Mouse (Mus musculus): ENCODE results near the gene Phtf2. TPM values are rescaled to one million over a fixed set of nuclear protein-coding genes. Genes with fewer than 3 reads are reported as not detected.
"Not testable (repeated sequence)": the region's sequence is repeated elsewhere in the genome, so short reads cannot be mapped to it uniquely, and the experiment has no call there.

The Phtf2 gene
- polyA plus RNA-seq, 1 experiment = 2.3 TPM

DNA sequence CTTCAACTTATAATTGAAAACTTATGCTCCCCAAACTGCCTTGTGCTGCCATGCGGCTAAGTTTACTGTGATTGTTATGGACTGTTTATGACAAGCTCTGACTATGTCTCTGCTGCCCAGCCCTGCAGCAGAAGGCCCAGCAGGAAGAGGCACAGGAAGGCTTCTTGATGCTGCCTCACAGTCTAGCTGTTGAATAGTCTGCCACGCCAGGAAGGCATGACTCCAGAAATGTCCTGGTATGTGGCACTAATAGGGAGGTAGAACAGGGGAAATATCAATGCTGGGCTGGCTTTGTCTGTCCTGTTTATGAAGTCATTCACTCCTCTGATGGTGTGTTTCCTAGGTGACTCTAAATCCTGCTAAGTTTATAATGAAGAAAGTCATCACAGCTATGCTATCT is 102.7 kb downstream of the Phtf2 start:
- 89% methylated on average over 2 of the region's 2 CpGs for WGBS
- DNase-seq (ENCODE audit: low read depth in 1 of 2, low spot score in 2 of 2) = no peak
- no peaks in the 10 kb centered on the region for H3K4me1 ChIP-seq (ENCODE audit: control insufficient read depth, insufficient read depth, insufficient read length)
- H3K4me3 ChIP-seq (ENCODE audit: extremely low read depth, insufficient read depth, insufficient read length) = no peak overlapping the region
- H3K27me3 ChIP-seq (ENCODE audit: control insufficient read depth, insufficient read depth, low read length) = no peaks in the 10 kb centered on the region
- H3K27ac ChIP-seq (ENCODE audit: insufficient read depth, low read length) = no peak overlapping the region
- no peak for TF ChIP-seq CTCF (IDR thresholded peaks at IDR 0.05; ENCODE audit: extremely low read depth, insufficient read depth, insufficient read length, insufficient replicate concordance)
- TF ChIP-seq POLR2A (IDR thresholded peaks at IDR 0.05; ENCODE audit: low read depth, low read length) = no peak
- peaks cover 4% of the 10 kb centered on the region for H3K36me3 ChIP-seq (ENCODE audit: control insufficient read depth, insufficient read depth, low read length)

DNA sequence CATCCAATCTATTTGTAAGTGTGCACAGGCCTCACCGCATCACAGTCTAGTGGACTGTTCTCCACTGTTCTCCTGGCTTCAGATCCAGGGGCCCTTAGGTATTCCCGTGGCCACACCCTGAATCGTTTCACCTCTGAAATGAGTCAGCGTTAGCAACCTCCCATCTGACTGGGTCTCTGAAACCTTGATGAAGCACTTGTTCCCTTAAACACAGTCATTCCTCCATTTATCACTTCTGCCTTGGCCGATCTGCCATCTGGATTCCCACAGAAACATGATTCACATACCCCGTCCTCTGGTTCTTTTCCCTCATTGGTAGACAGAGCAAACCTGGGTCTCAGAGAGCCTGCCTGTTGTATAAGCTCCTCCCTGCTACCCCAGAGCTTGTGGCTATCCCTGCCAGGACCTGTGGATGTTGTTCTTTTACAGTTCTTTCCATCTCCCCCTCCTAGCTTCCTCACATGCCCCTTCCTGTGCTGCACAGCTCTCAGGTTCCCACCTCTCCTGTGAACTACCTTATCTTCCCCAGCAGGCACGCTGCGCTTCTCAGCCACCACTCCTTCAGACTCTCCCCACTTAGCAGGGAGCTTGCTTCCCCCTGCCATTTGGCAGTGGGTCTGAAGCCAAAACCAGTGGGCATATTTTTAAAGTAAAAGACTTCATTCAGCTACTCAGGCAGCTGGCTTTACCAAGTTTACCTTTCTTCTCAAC is 103.5 kb downstream of the Phtf2 start:
- Histone ChIP-seq H3K27ac (ENCODE audit: insufficient read depth, low read length) (no peak overlapping the region), H3K4me1 (ENCODE audit: control insufficient read depth, insufficient read depth, insufficient read length) (no peaks in the 10 kb centered on the region), H3K4me3 (ENCODE audit: extremely low read depth, insufficient read depth, insufficient read length) (no peak overlapping the region), H3K36me3 (ENCODE audit: control insufficient read depth, insufficient read depth, low read length) (peaks cover 8% of the 10 kb centered on the region), H3K27me3 (ENCODE audit: control insufficient read depth, insufficient read depth, low read length) (no peaks in the 10 kb centered on the region)
- TF ChIP-seq POLR2A (IDR thresholded peaks at IDR 0.05; ENCODE audit: low read depth, low read length) (no peak), CTCF (IDR thresholded peaks at IDR 0.05; ENCODE audit: extremely low read depth, insufficient read depth, insufficient read length, insufficient replicate concordance) (no peak)
- DNase-seq (ENCODE audit: low read depth in 1 of 2, low spot score in 2 of 2) = no peak
- 72% methylated on average over 8 of the region's 8 CpGs for WGBS

DNA sequence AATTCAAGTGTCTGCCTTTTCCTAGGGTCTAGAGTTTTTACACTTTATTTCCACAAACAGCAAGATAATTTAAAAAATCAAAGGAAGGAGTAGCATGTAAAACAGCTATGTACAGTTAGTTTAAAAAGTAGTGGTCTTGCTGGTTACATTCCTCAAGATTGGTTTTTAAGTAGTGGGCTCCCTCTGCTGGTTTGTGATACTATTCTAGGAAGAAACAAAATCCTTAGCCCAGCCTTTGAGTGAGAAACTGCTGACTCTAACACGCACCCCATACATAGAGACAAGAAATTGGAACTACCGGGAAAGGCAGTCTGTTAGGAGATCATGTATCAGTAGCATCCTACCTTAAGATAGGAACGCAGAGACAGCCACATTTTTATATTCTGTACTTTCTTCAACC is 108.6 kb downstream of the Phtf2 start:
- Histone ChIP-seq H3K27me3 (ENCODE audit: control insufficient read depth, insufficient read depth, low read length) (no peaks in the 10 kb centered on the region), H3K36me3 (ENCODE audit: control insufficient read depth, insufficient read depth, low read length) (peaks cover 13% of the 10 kb centered on the region), H3K27ac (ENCODE audit: insufficient read depth, low read length) (no peak overlapping the region), H3K4me3 (ENCODE audit: extremely low read depth, insufficient read depth, insufficient read length) (no peak overlapping the region), H3K4me1 (ENCODE audit: control insufficient read depth, insufficient read depth, insufficient read length) (no peaks in the 10 kb centered on the region)
- 91% methylated on average over 3 of the region's 3 CpGs for WGBS
- no peak for DNase-seq (ENCODE audit: low read depth in 1 of 2, low spot score in 2 of 2)
- TF ChIP-seq POLR2A (IDR thresholded peaks at IDR 0.05; ENCODE audit: low read depth, low read length) = no peak
- no peak for TF ChIP-seq CTCF (IDR thresholded peaks at IDR 0.05; ENCODE audit: extremely low read depth, insufficient read depth, insufficient read length, insufficient replicate concordance)

DNA sequence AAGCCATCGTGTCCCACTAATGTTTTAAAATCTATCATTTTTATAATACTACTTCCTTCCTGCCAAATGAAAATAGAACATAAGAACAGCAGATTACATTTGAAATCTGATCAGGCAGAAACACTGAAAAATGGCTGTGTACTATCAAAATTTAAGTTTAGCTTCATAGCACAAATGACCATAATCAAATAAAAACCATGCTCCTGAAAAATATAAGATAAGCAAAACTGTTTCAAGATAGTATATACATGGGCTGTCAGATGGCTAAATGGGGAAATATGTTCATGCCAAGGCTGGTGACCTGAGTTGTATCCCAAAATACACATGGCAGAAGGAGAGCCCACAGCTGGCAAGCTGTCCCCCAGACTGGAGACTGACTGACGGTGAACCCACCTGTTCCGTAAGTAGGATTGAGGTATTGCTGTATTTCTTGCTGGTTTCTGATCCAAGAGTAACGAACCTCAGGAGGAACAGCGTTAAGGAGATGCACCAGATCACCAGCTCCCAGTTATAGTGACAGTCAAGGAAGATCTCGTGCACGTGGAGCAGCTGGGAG is 116.5 kb downstream of the Phtf2 start:
- Histone ChIP-seq H3K27ac (ENCODE audit: insufficient read depth, low read length) (no peak overlapping the region), H3K4me3 (ENCODE audit: extremely low read depth, insufficient read depth, insufficient read length) (no peak overlapping the region), H3K4me1 (ENCODE audit: control insufficient read depth, insufficient read depth, insufficient read length) (no peaks in the 10 kb centered on the region), H3K36me3 (ENCODE audit: control insufficient read depth, insufficient read depth, low read length) (peaks cover 12% of the 10 kb centered on the region), H3K27me3 (ENCODE audit: control insufficient read depth, insufficient read depth, low read length) (no peaks in the 10 kb centered on the region)
- DNase-seq (ENCODE audit: low read depth in 1 of 2, low spot score in 2 of 2) = no peak
- 90% methylated on average over 7 of the region's 7 CpGs for WGBS
- TF ChIP-seq CTCF (IDR thresholded peaks at IDR 0.05; ENCODE audit: extremely low read depth, insufficient read depth, insufficient read length, insufficient replicate concordance) (no peak), POLR2A (IDR thresholded peaks at IDR 0.05; ENCODE audit: low read depth, low read length) (no peak)

DNA sequence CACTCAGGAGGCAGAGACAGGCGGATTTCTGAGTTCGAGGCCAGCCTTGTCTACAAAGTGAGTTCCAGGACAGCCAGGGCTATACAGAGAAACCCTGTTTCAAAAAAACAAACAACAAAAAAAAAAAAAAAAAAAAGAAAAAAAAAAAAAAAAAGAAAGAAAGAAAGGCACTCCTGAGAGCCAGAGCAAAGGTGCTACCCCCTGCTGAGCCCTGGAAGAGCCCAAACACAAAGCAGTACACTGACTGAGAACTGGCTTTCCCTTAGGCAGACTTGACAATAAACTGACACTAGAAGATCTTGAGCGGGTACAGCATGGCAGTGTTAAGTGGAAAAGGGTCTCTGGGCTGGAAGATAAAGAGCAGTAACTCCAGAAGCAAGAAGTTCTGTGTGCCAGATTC is 119.5 kb downstream of the Phtf2 start:
- not testable (repeated sequence) for H3K27ac ChIP-seq (ENCODE audit: insufficient read depth, low read length); H3K4me3 ChIP-seq (ENCODE audit: extremely low read depth, insufficient read depth, insufficient read length); H3K27me3 ChIP-seq (ENCODE audit: control insufficient read depth, insufficient read depth, low read length); DNase-seq (ENCODE audit: low read depth in 1 of 2, low spot score in 2 of 2); H3K4me1 ChIP-seq (ENCODE audit: control insufficient read depth, insufficient read depth, insufficient read length)
- H3K36me3 ChIP-seq (ENCODE audit: control insufficient read depth, insufficient read depth, low read length) = peaks cover 11% of the 10 kb centered on the region
- WGBS = 89% methylated on average over 3 of the region's 3 CpGs

DNA sequence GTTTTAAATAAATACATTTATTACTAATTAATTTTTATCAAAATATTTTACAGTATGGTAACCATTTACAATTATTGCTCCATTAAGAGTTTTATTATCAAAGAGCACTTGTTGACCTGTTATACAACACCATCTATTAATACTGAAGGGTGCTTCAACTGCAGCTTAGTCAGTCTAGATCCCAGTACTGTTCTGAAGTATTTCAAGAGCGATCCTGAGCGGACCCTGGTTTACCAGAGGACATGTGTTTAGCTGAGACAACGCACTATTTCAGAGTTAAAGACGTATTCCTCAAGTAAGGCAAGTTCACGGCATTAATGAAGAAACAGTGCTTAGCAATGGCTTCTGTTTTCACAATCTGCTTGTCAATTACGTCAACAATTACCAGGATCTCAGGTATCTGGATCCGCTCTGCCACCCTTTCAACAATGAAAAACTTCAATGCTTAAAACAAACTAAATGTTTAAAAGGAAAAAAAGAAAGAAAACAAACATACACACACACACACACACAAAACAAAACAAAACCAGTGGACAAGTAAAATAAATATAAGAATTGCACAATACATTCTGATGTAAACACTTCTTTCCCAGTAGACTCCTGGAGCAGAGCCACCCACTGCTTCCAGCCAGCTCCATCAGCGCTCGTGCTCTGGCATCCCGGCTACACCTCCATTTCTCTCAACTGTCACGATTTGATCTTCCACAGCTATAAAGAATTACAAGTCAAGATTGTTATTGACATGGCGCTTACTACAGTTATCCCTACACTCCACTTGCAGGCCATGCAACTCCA is 121.4 kb downstream of the Phtf2 start:
- Histone ChIP-seq H3K4me3 (ENCODE audit: extremely low read depth, insufficient read depth, insufficient read length) (no peak overlapping the region), H3K27me3 (ENCODE audit: control insufficient read depth, insufficient read depth, low read length) (no peaks in the 10 kb centered on the region), H3K27ac (ENCODE audit: insufficient read depth, low read length) (no peak overlapping the region), H3K4me1 (ENCODE audit: control insufficient read depth, insufficient read depth, insufficient read length) (no peaks in the 10 kb centered on the region), H3K36me3 (ENCODE audit: control insufficient read depth, insufficient read depth, low read length) (peaks cover 9% of the 10 kb centered on the region)
- DNase-seq (ENCODE audit: low read depth in 1 of 2, low spot score in 2 of 2) = no peak
- TF ChIP-seq POLR2A (IDR thresholded peaks at IDR 0.05; ENCODE audit: low read depth, low read length) = no peak
- TF ChIP-seq CTCF (IDR thresholded peaks at IDR 0.05; ENCODE audit: extremely low read depth, insufficient read depth, insufficient read length, insufficient replicate concordance) = no peak
- WGBS = 96% methylated on average over 12 of the region's 12 CpGs

DNA sequence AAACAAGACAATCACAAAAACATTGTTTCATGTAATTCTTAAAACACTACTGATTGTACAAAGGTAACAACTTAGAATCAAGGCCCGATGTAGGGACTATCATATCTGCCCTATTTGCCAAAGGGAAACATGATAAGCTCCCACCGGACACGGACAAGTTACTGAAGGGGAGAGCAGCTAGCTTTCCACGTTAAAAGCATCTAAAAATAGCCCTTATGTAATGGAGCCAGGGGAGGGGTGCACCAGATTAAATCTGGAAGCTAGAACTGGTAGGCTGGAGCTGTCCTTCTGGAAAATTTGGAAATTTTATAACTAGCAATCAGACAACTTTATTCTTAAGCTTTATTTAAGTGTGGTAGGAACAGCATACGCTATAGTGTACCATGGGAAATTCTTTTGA is 122.2 kb downstream of the Phtf2 start:
- TF ChIP-seq CTCF (IDR thresholded peaks at IDR 0.05; ENCODE audit: extremely low read depth, insufficient read depth, insufficient read length, insufficient replicate concordance) (no peak), POLR2A (IDR thresholded peaks at IDR 0.05; ENCODE audit: low read depth, low read length) (no peak)
- H3K27me3 ChIP-seq (ENCODE audit: control insufficient read depth, insufficient read depth, low read length) = no peaks in the 10 kb centered on the region
- H3K27ac ChIP-seq (ENCODE audit: insufficient read depth, low read length) = no peak overlapping the region
- H3K4me3 ChIP-seq (ENCODE audit: extremely low read depth, insufficient read depth, insufficient read length) = no peak overlapping the region
- no peaks in the 10 kb centered on the region for H3K4me1 ChIP-seq (ENCODE audit: control insufficient read depth, insufficient read depth, insufficient read length)
- H3K36me3 ChIP-seq (ENCODE audit: control insufficient read depth, insufficient read depth, low read length) = peaks cover 9% of the 10 kb centered on the region; the same call in 1 of the 2 replicates
- 91% methylated on average over 5 of the region's 5 CpGs for WGBS
- no peak for DNase-seq (ENCODE audit: low read depth in 1 of 2, low spot score in 2 of 2)

Measured in spleen, adult 2 months (tissue).